Mouse (Mus musculus) gastrocnemius, postnatal 4 days (tissue): ENCODE measurements around the gene Pgd. TPM values are rescaled to one million over a fixed set of nuclear protein-coding genes. Genes with fewer than 3 reads are reported as not detected.
"Not testable (repeated sequence)": the region's sequence is repeated elsewhere in the genome, so short reads cannot be mapped to it uniquely, and the experiment has no call there.

ENCODE experiments used
- DNase-seq, 2 experiments: peaks; one replicate each; pipeline ENCODE4 v3.0.0; 2021 to 2022; ENCODE audit warnings: low spot score in 2 of 2, mixed read lengths in 2 of 2
- total RNA-seq, 2 experiments: library from RNA; stranded (reverse); gene quantifications; 2 replicates each; pipeline ENCODE4 v1.2.3; 2021

Gene Pgd
- total RNA-seq, 2 experiments from 2014 or later: 42.5 to 47.9 TPM

GRCm38 (mm10) chr4:149169926-149170325 lies 3.4 kb upstream of the Pgd start:
- not testable (repeated sequence) for DNase-seq

- no peak for DNase-seq
Observed at GRCm38 (mm10) chr4:149168016-149168415, 1.4 kb upstream of the Pgd start.

GRCm38 (mm10) chr4:149166957-149167611 lies 513 bp upstream of the Pgd start:
- DNase-seq: peak in 1 of 2 experiments; percentile 40

GRCm38 (mm10) chr4:149164150-149164549 lies 2.4 kb downstream of the Pgd start:
- DNase-seq: no peak

GRCm38 (mm10) chr4:149163196-149163595 lies 3.4 kb downstream of the Pgd start:
- no peak for DNase-seq

- no peak for DNase-seq
Observed at GRCm38 (mm10) chr4:149161166-149161565, 5.4 kb downstream of the Pgd start.

GRCm38 (mm10) chr4:149159891-149160290 lies 6.7 kb downstream of the Pgd start:
- no peak for DNase-seq

GRCm38 (mm10) chr4:149159203-149159602 lies 7.4 kb downstream of the Pgd start:
- no peak for DNase-seq

GRCm38 (mm10) chr4:149157415-149157973 lies 9.1 kb downstream of the Pgd start:
- no peak for DNase-seq

- DNase-seq: no peak
Observed at GRCm38 (mm10) chr4:149155711-149156110, 10.9 kb downstream of the Pgd start.

- no peak for DNase-seq
Observed at GRCm38 (mm10) chr4:149154859-149155258, 11.7 kb downstream of the Pgd start.

- DNase-seq: no peak
Observed at GRCm38 (mm10) chr4:149150721-149151120, 15.8 kb downstream of the Pgd start.

- DNase-seq: no peak
Observed at GRCm38 (mm10) chr4:149150256-149150655, 16.3 kb downstream of the Pgd start.

GRCm38 (mm10) chr4:149149611-149150010 lies 17.0 kb downstream of the Pgd start:
- DNase-seq: no peak

GRCm38 (mm10) chr4:149149196-149149595 lies 17.4 kb downstream of the Pgd start:
- DNase-seq: no peak

GRCm38 (mm10) chr4:149148084-149148483 lies 18.5 kb downstream of the Pgd start:
- DNase-seq: no peak

GRCm38 (mm10) chr4:149147528-149147927 lies 19.0 kb downstream of the Pgd start:
- DNase-seq: no peak

GRCm38 (mm10) chr4:149145151-149145550 lies 21.4 kb downstream of the Pgd start:
- no peak for DNase-seq

GRCm38 (mm10) chr4:149144459-149144858 lies 22.1 kb downstream of the Pgd start:
- peak; percentile 68 to 77 for DNase-seq

- DNase-seq: no peak
Observed at GRCm38 (mm10) chr4:149143594-149143993, 23.0 kb downstream of the Pgd start.

- no peak for DNase-seq
Observed at GRCm38 (mm10) chr4:149138515-149138914, 28.1 kb downstream of the Pgd start.

- peak; percentile 86 to 93 for DNase-seq
Observed at GRCm38 (mm10) chr4:149136982-149137770, 29.4 kb downstream of the Pgd start, which contains the start of gene Cenps. Gene Cenps (minus strand): TSS chr4:149137629.
